Comparison of ENCODE assay signal across 22 mouse cellular contexts in genomic region chr14:73372990-73373389, GRCm38 (mm10).
"Had no signal": no experiment of that assay in that cellular context is flagged by ENCODE, and none has a peak within 500 bp of the region (broad histone marks: within the 10 kb centered on the region; RNA-seq: fewer than 3 reads in every experiment).

No protein-coding gene starts in this region.

- H3K9ac ChIP-seq: forebrain, postnatal 0 days; heart, embryonic 13.5 days; heart, embryonic 15.5 days; hindbrain, embryonic 14.5 days; limb, embryonic 13.5 days; limb, embryonic 15.5 days; liver, embryonic 12.5 days; liver, embryonic 14.5 days had no signal

- DNase-seq: forebrain, postnatal 0 days; gastrocnemius, postnatal 14 days; gastrocnemius, postnatal 36 days; heart, adult 2 months; heart, postnatal 14 days; heart, postnatal 36 days; kidney, adult 18-20 months; kidney, adult 8-10 months; kidney, postnatal 36 days; layer of hippocampus, adult 9-11 months; layer of hippocampus, postnatal 36 days; left cerebral cortex, postnatal 4 days had no signal

- H3K27me3 ChIP-seq: heart, embryonic 13.5 days; heart, embryonic 15.5 days; limb, embryonic 13.5 days; limb, embryonic 15.5 days; liver, embryonic 12.5 days had no signal

- H3K27ac ChIP-seq: heart, embryonic 15.5 days; limb, embryonic 13.5 days; liver, embryonic 12.5 days; liver, embryonic 14.5 days had no signal

- H3K9me3 ChIP-seq: heart, embryonic 13.5 days; heart, embryonic 15.5 days; limb, embryonic 13.5 days; limb, embryonic 15.5 days; liver, embryonic 12.5 days had no signal

- ATAC-seq: forebrain, postnatal 0 days; hindbrain, embryonic 16.5 days; intestine, embryonic 16.5 days; liver, embryonic 12.5 days had no signal

- H3K4me2 ChIP-seq: heart, embryonic 11.5 days; heart, embryonic 13.5 days; heart, embryonic 15.5 days; hindbrain, embryonic 14.5 days; limb, embryonic 13.5 days; limb, embryonic 15.5 days; liver, embryonic 12.5 days had no signal

- H3K4me3 ChIP-seq: heart, adult 2 months; heart, embryonic 13.5 days; heart, embryonic 15.5 days; limb, embryonic 13.5 days; limb, embryonic 15.5 days; liver, embryonic 12.5 days had no signal
